ENCODE assay signal across 12 mouse cellular contexts in genomic region chr8:93941636-93942054, GRCm38 (mm10).
A peak's percentile ranks its signal among the peaks of the same experiment; 100 is the strongest.
DNase-seq lines count a peak whose midpoint lies in the region; ATAC-seq lines count a peak whose summit lies in the region.
"Had no signal": no experiment of that assay in that cellular context is flagged by ENCODE, and none has a peak within 500 bp of the region (broad histone marks: within the 10 kb centered on the region; RNA-seq: fewer than 3 reads in every experiment).

No protein-coding gene starts in this region.

- DNase-seq in frontal cortex, postnatal 10 days (ENCODE audit: low spot score in 2 of 2): no peak
- peak; percentile 63 for DNase-seq in layer of hippocampus, adult 9-11 months
- DNase-seq in layer of hippocampus, postnatal 25 days (ENCODE audit: extremely low spot score in 1 of 2, low spot score in 1 of 2): no peak
- DNase-seq in cerebellum, adult 18-20 months: peak; percentile 65 to 78
- DNase-seq in thymus, postnatal 10 days (ENCODE audit: low spot score in 2 of 2): no peak
- no peak for DNase-seq in embryo, embryonic 10.5 days (ENCODE audit: low spot score)
- DNase-seq: kidney, adult 9 months; lung, postnatal 14 days had no signal

- H3K36me3 ChIP-seq in heart, embryonic 15.5 days: no peaks in the 10 kb centered on the region
- H3K36me3 ChIP-seq: embryonic facial prominence, embryonic 12.5 days; stomach, embryonic 15.5 days had no signal

- H3K9ac ChIP-seq in heart, embryonic 15.5 days: no peak overlapping the region
- H3K9ac ChIP-seq: embryonic facial prominence, embryonic 12.5 days; stomach, embryonic 15.5 days had no signal

- no peaks in the 10 kb centered on the region for H3K9me3 ChIP-seq in heart, embryonic 15.5 days (replicated peaks)
- H3K9me3 ChIP-seq: embryonic facial prominence, embryonic 12.5 days; stomach, embryonic 15.5 days had no signal

- peaks cover 25% of the 10 kb centered on the region for H3K4me1 ChIP-seq in heart, embryonic 15.5 days (replicated peaks)
- H3K4me1 ChIP-seq: embryonic facial prominence, embryonic 12.5 days; stomach, embryonic 15.5 days had no signal

- no peaks in the 10 kb centered on the region for H3K27me3 ChIP-seq in heart, embryonic 15.5 days
- H3K27me3 ChIP-seq: embryonic facial prominence, embryonic 12.5 days; stomach, embryonic 15.5 days had no signal

- 34% methylated on average over 4 of the region's 4 CpGs for WGBS in heart, embryonic 15.5 days

- no peak overlapping the region for H3K4me3 ChIP-seq in heart, embryonic 15.5 days
- H3K4me3 ChIP-seq: embryonic facial prominence, embryonic 12.5 days; stomach, embryonic 15.5 days had no signal

- H3K27ac ChIP-seq in heart, embryonic 15.5 days: peak overlapping the region; percentile 45; the same call in 1 of the 2 replicates
- H3K27ac ChIP-seq: embryonic facial prominence, embryonic 12.5 days; stomach, embryonic 15.5 days had no signal

- peak; percentile 17; the same call in 1 of the 2 replicates for ATAC-seq in frontal cortex, adult (ENCODE audit: low TSS enrichment)
- ATAC-seq in heart, embryonic 15.5 days (replicated peaks; ENCODE audit: insufficient number of reproducible peaks, insufficient read depth, low FRiP score, low read depth): peak; percentile 54

- H3K4me2 ChIP-seq in heart, embryonic 15.5 days: no peak overlapping the region
- H3K4me2 ChIP-seq: embryonic facial prominence, embryonic 12.5 days; stomach, embryonic 15.5 days had no signal

Comparison
In these comparisons a context has a peak if more than half of its experiments do, and no peak if none do; other contexts are left out.
1. DNase-seq: peak in layer of hippocampus, adult 9-11 months (single experiment) and cerebellum, adult 18-20 months (2 of 2); none in frontal cortex, postnatal 10 days (0 of 2), layer of hippocampus, postnatal 25 days (0 of 2), thymus, postnatal 10 days (0 of 2) and embryo, embryonic 10.5 days (single experiment).